Mouse (Mus musculus): Measurements from ENCODE around the gene Bcat2. TPM values are rescaled to one million over a fixed set of nuclear protein-coding genes. Genes with fewer than 3 reads are reported as not detected.

The Bcat2 gene
- polyA plus RNA-seq, 1 experiment from 2014 or later = 29.4 TPM

- 61% methylated on average over 8 of the region's 8 CpGs for WGBS
- no peak for TF ChIP-seq CTCF (IDR thresholded peaks at IDR 0.05)
- no peak for TF ChIP-seq EP300 (IDR thresholded peaks at IDR 0.05)
- Histone ChIP-seq H3K27ac (ENCODE audit: low read length) (no peak overlapping the region), H3K4me1 (ENCODE audit: insufficient read depth, low read depth, low read length) (peaks cover 11% of the 10 kb centered on the region), H3K27me3 (replicated peaks; ENCODE audit: insufficient read depth, low read length) (no peaks in the 10 kb centered on the region), H3K4me2 (replicated peaks; ENCODE audit: low read depth, low read length) (no peak overlapping the region), H3K36me3 (ENCODE audit: insufficient read depth, low read length) (peaks cover 5% of the 10 kb centered on the region; the same call in 1 of the 2 replicates), H3K4me3 (ENCODE audit: low read depth, low read length) (no peak overlapping the region), H3K9ac (replicated peaks; ENCODE audit: low read depth) (no peak overlapping the region), H3K9me3 (ENCODE audit: low read length) (no peaks in the 10 kb centered on the region)
- DNase-seq (ENCODE audit: low spot score) = no peak
- no peak for ATAC-seq
Measured at GRCm38 (mm10) chr7:45573954-45574353, 4.0 kb downstream of the Bcat2 start.

- Histone ChIP-seq H3K4me3 (ENCODE audit: low read depth, low read length) (no peak overlapping the region), H3K4me1 (ENCODE audit: insufficient read depth, low read depth, low read length) (peaks cover 11% of the 10 kb centered on the region), H3K9me3 (ENCODE audit: low read length) (no peaks in the 10 kb centered on the region), H3K36me3 (ENCODE audit: insufficient read depth, low read length) (peaks cover 5% of the 10 kb centered on the region; the same call in 1 of the 2 replicates), H3K27ac (ENCODE audit: low read length) (no peak overlapping the region), H3K9ac (replicated peaks; ENCODE audit: low read depth) (no peak overlapping the region), H3K27me3 (replicated peaks; ENCODE audit: insufficient read depth, low read length) (no peaks in the 10 kb centered on the region), H3K4me2 (replicated peaks; ENCODE audit: low read depth, low read length) (no peak overlapping the region)
- TF ChIP-seq CTCF (IDR thresholded peaks at IDR 0.05) = no peak
- TF ChIP-seq EP300 (IDR thresholded peaks at IDR 0.05) = no peak
- ATAC-seq (no peak), DNase-seq (ENCODE audit: low spot score) (no peak)
- 82% methylated on average over 15 of the region's 15 CpGs for WGBS
Measured at GRCm38 (mm10) chr7:45574472-45575379, 4.8 kb downstream of the Bcat2 start.

GRCm38 (mm10) chr7:45585923-45586322, 16.0 kb downstream of the Bcat2 start:
- Histone ChIP-seq H3K9ac (replicated peaks; ENCODE audit: low read depth) (no peak overlapping the region), H3K4me3 (ENCODE audit: low read depth, low read length) (no peak overlapping the region), H3K4me2 (replicated peaks; ENCODE audit: low read depth, low read length) (no peak overlapping the region), H3K27me3 (replicated peaks; ENCODE audit: insufficient read depth, low read length) (no peaks in the 10 kb centered on the region), H3K9me3 (ENCODE audit: low read length) (no peaks in the 10 kb centered on the region), H3K4me1 (ENCODE audit: insufficient read depth, low read depth, low read length) (no peaks in the 10 kb centered on the region), H3K36me3 (ENCODE audit: insufficient read depth, low read length) (no peaks in the 10 kb centered on the region), H3K27ac (ENCODE audit: low read length) (no peak overlapping the region)
- DNase-seq (ENCODE audit: low spot score) (no peak), ATAC-seq (no peak)
- 91% methylated on average over 6 of the region's 6 CpGs for WGBS
- TF ChIP-seq CTCF (IDR thresholded peaks at IDR 0.05) (no peak), EP300 (IDR thresholded peaks at IDR 0.05) (no peak)

GRCm38 (mm10) chr7:45587631-45588592, 18.0 kb downstream of the Bcat2 start:
- ATAC-seq (no peak), DNase-seq (ENCODE audit: low spot score) (no peak)
- Histone ChIP-seq H3K4me2 (replicated peaks; ENCODE audit: low read depth, low read length) (no peak overlapping the region), H3K27me3 (replicated peaks; ENCODE audit: insufficient read depth, low read length) (no peaks in the 10 kb centered on the region), H3K4me1 (ENCODE audit: insufficient read depth, low read depth, low read length) (no peaks in the 10 kb centered on the region), H3K27ac (ENCODE audit: low read length) (no peak overlapping the region), H3K9ac (replicated peaks; ENCODE audit: low read depth) (no peak overlapping the region), H3K4me3 (ENCODE audit: low read depth, low read length) (no peak overlapping the region), H3K36me3 (ENCODE audit: insufficient read depth, low read length) (no peaks in the 10 kb centered on the region), H3K9me3 (ENCODE audit: low read length) (no peaks in the 10 kb centered on the region)
- WGBS = 92% methylated on average over 23 of the region's 23 CpGs
- TF ChIP-seq EP300 (IDR thresholded peaks at IDR 0.05) (no peak), CTCF (IDR thresholded peaks at IDR 0.05) (no peak)

- peak; percentile 99 for DNase-seq (ENCODE audit: low spot score)
Measured at GRCm38 (mm10) chr7:45589173-45589572, 19.2 kb downstream of the Bcat2 start.

GRCm38 (mm10) chr7:45589898-45590297, 19.9 kb downstream of the Bcat2 start:
- ATAC-seq = no peak
- Histone ChIP-seq H3K9ac (replicated peaks; ENCODE audit: low read depth) (no peak overlapping the region), H3K4me2 (replicated peaks; ENCODE audit: low read depth, low read length) (no peak overlapping the region), H3K4me1 (ENCODE audit: insufficient read depth, low read depth, low read length) (no peaks in the 10 kb centered on the region), H3K27me3 (replicated peaks; ENCODE audit: insufficient read depth, low read length) (no peaks in the 10 kb centered on the region), H3K9me3 (ENCODE audit: low read length) (no peaks in the 10 kb centered on the region), H3K4me3 (ENCODE audit: low read depth, low read length) (no peak overlapping the region), H3K27ac (ENCODE audit: low read length) (no peak overlapping the region), H3K36me3 (ENCODE audit: insufficient read depth, low read length) (no peaks in the 10 kb centered on the region)
- no peak for TF ChIP-seq CTCF (IDR thresholded peaks at IDR 0.05)
- no peak for TF ChIP-seq EP300 (IDR thresholded peaks at IDR 0.05)
- WGBS = 97% methylated on average over 5 of the region's 5 CpGs
- DNase-seq (ENCODE audit: low spot score) = no peak

More at GRCm38 (mm10) chr7:45589173-45589572, 19.2 kb downstream of the Bcat2 start:
- TF ChIP-seq CTCF (IDR thresholded peaks at IDR 0.05) (peak; percentile 95), EP300 (IDR thresholded peaks at IDR 0.05) (no peak)
- Histone ChIP-seq H3K27ac (ENCODE audit: low read length) (no peak overlapping the region), H3K27me3 (replicated peaks; ENCODE audit: insufficient read depth, low read length) (no peaks in the 10 kb centered on the region), H3K36me3 (ENCODE audit: insufficient read depth, low read length) (no peaks in the 10 kb centered on the region), H3K9ac (replicated peaks; ENCODE audit: low read depth) (no peak overlapping the region), H3K4me3 (ENCODE audit: low read depth, low read length) (peak overlapping the region; percentile 26), H3K4me2 (replicated peaks; ENCODE audit: low read depth, low read length) (peak overlapping the region; percentile 43), H3K4me1 (ENCODE audit: insufficient read depth, low read depth, low read length) (no peaks in the 10 kb centered on the region), H3K9me3 (ENCODE audit: low read length) (no peaks in the 10 kb centered on the region)
- 1% methylated on average over 19 of the region's 19 CpGs for WGBS
- ATAC-seq = peak; percentile 99
